Mouse (Mus musculus): ENCODE data around the gene Zfp37.
A peak's percentile ranks its signal among the peaks of the same experiment; 100 is the strongest.
"Not testable (repeated sequence)": the region's sequence is repeated elsewhere in the genome, so short reads cannot be mapped to it uniquely, and the experiment has no call there.

The Zfp37 gene

DNA sequence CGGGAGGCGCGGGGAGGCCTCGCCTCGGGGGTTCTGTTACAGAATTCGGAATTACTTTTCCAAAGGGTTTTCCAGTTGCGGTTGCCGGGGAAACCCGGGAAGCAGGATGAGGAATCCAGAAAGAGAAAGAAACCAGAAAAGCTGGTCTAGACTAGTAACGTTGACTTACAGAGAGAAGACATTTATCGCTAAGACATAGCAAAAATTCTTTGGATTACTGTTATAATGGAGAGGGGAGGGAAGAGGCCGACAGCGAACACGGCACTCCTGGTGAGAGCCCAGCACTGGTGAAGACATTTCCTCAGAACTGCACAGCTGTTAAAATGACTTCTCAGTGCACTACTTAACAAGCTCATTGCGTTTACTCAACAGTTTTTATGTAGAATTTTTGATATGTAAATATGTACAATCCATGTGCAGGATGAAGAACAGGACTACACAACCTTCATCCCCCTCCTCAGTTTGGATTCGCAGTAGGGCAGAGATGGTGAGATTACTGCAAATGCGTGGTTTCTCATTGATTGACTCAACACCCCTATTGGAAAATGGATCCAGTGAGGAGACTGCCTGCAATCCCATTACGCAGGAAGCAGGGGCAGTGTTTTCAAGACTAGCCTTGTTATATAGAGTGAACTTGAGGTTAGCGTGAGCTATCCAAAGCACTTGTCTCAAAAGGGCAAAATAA, 22.0 kb downstream of the Zfp37 start:
- DNase-seq, result no peak

GRCm38 (mm10) chr4:62207851-62208695, 22.8 kb downstream of the Zfp37 start:
- peak; percentile 94 for DNase-seq

DNA sequence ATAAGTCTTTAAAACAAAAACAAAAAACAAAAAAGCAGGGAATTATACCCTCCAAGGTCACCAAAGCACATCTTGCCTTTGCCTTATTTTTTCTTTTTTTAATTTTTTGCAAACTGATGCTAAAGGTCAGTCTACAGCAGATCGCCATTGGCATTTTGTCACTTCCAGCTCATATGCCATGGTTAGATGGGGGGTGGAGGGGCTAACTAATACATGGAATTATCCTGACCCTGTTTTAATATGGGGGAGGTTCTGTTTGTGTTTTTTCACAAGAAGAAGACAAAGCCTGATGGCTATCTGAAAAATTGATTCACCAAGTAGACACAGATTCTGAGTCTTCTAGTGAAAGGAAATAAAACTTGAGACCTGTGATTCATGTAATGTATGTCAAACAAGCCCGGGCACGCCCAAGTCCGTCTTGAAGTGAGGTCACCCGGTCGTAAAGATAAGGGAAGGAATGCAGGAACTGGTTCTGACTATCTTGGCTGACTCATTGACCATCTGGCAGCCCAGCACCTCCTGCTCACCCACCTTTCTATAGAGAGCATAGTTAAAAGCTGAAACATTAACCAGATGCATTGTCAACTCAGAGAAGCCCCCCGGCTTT, 30.8 kb downstream of the Zfp37 start:
- DNase-seq, result no peak

GRCm38 (mm10) chr4:62188778-62189177, 42.1 kb downstream of the Zfp37 start:
- DNase-seq, result no peak

DNA sequence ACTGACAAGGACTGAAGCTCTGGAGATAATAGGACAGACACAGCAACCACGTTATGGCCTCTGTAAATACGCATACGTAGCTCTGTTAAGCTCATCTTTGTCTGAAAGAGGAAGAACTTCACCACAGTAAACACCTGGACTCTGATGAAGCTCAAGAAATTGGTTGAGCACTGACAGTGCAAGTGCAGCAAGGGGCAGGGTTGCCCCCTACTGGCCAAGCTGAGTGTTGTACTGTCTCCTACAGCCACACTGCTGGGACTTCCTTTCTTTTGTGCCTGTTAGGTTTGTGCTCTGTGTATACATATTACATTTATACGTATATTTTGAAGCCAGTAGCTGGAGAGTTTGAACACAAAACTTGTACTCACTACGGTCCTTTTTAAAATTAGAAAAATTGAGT, 53.6 kb downstream of the Zfp37 start:
- DNase-seq, result peak; percentile 15

GRCm38 (mm10) chr4:62174471-62174870, 56.4 kb downstream of the Zfp37 start:
- no peak for DNase-seq

GRCm38 (mm10) chr4:62167636-62168035, 63.2 kb downstream of the Zfp37 start:
- not testable (repeated sequence) for DNase-seq

GRCm38 (mm10) chr4:62158401-62158800, 72.4 kb downstream of the Zfp37 start:
- no peak for DNase-seq

GRCm38 (mm10) chr4:62150811-62151210, 80.0 kb downstream of the Zfp37 start, which contains the start of gene Mup21:
Gene Mup21, minus strand, starts transcription at chr4:62150863.
- DNase-seq, result no peak

Data from kidney, postnatal 10 days (tissue).